Mouse (Mus musculus) liver, embryonic 14.5 days (tissue): Measurements from ENCODE around the gene Hdac11.

ENCODE experiments used
- CTCF ChIP-seq: IDR thresholded peaks from 2 replicates; pipeline ENCODE4 v1.5.1; 2016; ENCODE audit warnings: antibody characterized with exemption, low read depth, control low read depth
- EP300 ChIP-seq: IDR thresholded peaks from 2 replicates; pipeline ENCODE4 v1.6.1; 2016; ENCODE audit warnings: antibody characterized with exemption, low read depth

DNA sequence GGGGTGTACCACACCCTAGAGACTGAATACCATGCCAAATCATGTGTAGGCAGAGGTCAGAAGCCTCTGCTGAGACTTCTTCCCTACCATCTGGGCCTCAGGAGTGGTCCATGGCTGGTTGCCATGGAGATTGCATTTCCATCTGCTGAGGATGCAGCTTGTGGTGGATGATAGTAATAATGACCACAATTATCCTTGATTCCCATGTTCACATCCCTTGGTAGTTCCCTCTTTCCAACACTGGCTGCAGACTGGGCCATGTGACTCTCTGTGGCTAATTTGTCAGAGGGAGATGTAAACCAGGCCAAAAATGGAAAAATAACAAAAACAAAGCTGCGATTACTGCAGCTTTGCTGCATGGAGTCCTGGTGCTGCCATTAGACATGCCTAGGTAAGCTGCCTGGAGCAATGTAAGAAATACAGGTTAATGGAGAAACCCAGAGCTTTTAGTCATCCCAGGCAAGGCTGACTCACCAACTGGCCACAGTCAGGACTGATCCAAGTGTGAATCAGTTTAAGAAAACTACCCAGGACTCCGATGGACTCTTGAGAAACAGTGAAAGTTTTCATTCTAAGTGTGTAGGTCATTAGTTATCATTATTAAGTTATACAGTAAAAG is 9.2 kb upstream of the Hdac11 start:
- TF ChIP-seq CTCF, result no peak
- TF ChIP-seq EP300, result no peak
